Mouse (Mus musculus) heart, adult 11 months (tissue): ENCODE data around the gene 1700001P01Rik.
A peak's percentile ranks its signal among the peaks of the same experiment; 100 is the strongest.
"Not testable (repeated sequence)": the region's sequence is repeated elsewhere in the genome, so short reads cannot be mapped to it uniquely, and the experiment has no call there.

Experiments used
- DNase-seq: peaks from one replicate; pipeline ENCODE4 v3.0.0; 2022

The 1700001P01Rik gene

DNA sequence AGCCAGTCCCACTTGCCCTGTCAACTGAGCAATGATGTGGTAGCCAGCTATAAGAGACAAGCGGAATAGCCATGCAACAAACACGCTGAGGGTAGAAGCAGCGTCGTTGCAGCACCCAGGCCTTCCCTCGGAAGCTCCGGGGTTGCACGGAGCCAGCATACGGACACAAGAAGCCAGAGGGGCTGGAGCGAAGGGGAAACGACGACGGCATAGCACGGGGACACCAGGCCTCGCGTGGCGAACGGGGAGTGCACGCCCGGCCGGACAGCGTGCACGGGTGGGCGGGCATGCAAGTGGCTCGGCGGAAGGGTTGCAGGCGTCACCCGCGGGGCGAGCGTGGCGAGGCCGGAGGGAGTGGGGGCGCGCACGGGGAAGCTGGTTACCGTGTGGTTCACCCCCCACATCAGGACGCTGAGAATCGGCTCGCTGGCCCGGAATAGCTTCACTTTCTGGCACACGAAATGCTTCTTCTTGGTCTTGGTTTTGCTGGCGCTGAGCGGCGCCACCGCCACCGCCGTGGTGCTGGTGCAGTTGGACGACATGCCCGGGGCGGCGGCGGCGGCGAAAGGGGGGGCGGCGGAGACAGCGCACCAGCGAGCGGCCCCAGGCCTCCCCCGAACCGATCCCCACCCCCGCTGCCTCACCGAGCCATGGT is 31.5 kb downstream of the 1700001P01Rik start, which contains the start of gene Pip4k2b:
TSS of gene Pip4k2b (minus strand) at position 642 of the 655 bp plus-strand sequence.
- peak; percentile 97 for DNase-seq

DNA sequence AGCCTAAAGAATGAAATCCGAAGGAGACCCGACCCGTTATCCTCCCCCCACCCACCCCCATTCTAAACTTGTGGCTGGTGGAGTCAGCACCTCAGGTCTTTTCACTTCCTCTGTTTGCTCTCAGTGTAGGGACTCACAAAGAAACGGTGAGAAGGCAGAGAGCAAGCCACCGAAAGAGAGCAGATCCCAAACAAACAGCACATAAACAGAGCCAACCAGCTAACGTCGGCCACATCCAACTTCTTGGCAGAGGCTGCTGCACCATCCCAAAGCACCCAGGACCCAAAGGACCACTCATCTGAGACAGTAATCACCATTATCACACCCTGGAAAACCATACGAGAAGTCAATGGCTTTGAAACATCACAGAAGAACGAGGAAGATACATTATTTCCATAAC is 32.3 kb downstream of the 1700001P01Rik start:
- DNase-seq: no peak

DNA sequence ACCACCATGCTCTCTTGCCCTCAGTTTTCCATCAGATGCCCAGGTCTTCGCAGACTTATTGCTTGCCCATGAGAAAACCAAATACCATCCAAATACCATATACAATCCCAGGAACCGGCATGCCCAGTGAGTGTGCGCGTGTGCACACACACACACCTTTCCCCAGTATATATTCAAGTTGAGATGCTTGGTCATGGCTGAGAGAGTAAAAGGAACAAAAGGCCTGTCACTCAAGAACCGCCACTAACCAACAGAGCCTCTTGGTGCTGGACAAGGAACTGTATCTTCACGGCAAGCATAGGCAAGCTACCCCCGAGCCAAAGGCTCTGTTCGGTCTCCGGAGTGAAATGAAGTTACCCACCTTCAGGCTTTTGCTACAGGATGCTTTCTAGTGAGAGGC is 33.1 kb downstream of the 1700001P01Rik start:
- DNase-seq: no peak

DNA sequence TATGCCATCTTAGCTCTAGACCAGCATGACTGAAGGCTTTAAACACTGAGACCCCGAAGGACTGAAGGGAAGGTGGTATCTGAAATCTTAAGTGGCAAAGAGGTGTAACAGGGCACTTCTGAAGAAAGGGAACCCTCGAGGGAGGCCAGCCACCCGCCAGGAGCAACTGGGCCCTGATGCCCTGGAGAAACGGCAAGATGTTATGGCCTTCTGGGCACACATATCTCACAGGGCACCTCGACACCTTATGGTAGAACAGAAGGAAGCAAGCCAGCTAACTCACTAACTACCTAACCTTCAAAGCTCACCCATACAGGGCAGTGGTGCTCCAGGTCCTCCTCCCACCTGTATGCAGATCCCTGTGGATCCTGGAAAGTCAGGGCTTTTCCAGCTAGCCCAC is 33.6 kb downstream of the 1700001P01Rik start:
- peak; percentile 91 for DNase-seq

DNA sequence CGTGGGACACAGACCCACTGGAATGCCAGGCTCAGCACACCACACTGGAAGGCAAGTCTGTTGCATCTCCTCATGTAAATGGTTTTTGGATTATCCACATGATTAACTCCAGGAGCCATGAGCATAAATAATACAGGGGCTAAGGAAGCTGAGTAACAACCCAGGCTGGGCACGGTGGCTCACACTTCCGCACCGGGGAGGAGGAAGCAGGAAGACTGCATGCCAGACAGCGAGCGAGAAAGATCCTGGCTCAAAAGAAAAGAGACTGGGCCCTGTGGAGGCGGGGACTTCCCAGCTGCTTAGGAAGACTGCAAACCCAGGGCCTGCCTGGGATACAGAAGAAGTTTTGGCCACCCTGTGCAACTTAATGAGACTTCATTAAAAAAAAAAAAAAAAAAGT is 35.5 kb downstream of the 1700001P01Rik start:
- DNase-seq: peak; percentile 95

DNA sequence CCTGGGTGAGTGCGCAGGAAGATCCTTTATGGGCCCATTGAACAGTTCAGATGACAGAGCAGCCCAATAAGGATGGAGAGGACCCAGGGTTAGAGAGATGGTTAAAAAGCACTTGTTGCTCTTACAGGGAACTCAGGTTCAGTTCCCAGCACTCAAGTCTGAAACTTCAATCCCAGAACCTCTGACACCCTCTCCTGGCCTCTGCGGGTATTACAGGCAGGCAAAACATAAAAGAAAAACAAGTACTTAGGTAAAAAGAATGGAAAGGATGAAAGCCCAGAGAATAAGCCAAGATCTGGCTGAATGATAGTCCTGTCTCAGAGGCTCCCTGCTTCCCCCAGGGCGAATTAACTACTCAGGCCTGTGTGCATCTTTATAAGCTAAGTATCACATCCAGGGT is 36.6 kb downstream of the 1700001P01Rik start:
- DNase-seq: no peak

DNA sequence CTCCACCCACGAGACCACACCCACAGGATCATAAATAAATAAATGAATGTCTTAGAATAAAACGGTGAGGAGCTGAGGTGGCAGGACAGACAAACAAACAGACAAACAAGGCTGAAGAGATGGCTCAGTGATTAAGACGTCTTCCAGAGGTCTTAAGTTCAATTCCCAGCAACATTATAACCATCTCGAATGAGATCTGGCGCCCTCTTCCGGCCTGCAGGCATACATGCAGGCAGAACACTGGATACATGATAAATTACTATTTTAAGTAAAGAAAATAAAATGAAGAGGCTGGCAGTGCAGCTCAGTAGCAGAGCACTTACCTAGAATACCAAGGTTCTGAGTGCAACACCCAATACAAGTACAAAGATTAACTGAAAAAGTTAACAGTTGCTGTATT is 37.0 kb downstream of the 1700001P01Rik start:
- DNase-seq: no peak

DNA sequence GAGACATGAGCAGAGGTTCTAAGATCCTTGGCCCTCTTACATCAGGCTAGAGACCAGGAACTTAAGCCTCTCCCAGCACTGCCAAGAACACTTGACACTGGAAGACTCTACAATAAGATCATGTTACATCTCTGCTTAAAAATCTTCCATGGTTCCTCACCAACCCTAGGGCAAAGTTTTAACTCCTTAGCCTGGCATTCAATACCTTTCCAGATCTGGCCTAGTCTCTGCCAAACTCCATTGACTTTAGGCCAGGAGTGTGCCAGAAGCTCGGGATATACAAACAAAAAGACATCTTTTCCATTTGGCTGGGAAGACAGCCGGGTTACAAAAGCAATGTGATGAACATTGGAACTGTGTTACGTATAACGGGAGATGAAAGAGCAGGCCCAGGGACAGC is 38.1 kb downstream of the 1700001P01Rik start:
- DNase-seq: no peak

DNA sequence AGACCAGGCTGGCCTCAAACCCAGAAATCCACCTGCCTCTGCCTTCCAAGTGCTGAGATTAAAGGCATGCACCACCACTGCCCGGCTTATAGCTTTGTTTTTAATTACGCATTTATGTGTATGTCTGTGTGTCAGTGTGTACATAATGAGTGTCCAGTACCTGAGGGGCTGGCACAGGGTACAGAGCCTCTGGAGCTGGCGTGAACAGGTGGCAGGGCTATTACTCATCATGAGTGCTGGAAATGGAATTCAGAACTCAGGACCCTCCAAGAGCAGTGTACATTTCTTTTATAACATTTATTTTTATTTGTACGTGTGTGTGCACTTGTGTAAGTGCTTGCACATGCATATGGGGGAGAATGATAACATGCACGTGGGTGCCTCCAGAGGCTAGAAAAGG is 39.1 kb downstream of the 1700001P01Rik start:
- no peak for DNase-seq

DNA sequence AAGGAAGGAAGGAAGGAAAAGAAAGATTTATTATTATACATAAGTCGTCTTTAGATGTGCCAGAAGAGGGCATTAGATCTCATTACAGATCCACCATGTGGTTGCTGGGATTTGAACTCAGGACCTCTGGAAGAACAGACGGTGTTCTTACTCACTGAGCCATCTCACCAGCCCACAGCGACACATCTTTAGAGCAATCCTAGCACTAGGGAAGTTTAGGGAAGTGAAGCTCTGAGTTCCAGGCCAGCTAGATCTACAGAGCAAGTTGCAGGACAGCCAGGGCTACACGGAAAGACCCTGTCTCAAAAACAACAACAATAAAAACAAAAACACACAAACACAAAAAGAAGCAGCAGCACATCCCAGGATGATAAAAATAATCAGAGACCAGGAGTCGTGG is 40.9 kb downstream of the 1700001P01Rik start:
- DNase-seq: not testable (repeated sequence)

DNA sequence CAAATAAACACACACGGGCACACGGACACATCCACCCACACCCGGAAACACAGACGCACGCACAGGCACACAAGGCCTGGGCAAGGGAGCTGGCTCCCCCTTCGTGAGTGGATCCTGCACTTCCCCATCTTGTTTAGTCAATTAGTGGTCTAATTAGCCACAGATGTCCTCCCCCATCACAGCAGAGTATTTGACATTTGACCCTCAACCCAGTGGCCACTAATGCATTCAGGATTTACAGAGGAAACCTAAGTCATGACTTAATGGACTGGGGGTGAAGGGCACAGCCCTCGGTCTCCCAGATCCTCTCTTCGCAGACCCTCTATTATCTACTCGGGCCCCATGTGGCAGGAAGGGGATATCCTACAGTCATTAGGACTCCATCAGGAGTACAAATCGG is 42.0 kb downstream of the 1700001P01Rik start:
- no peak for DNase-seq

DNA sequence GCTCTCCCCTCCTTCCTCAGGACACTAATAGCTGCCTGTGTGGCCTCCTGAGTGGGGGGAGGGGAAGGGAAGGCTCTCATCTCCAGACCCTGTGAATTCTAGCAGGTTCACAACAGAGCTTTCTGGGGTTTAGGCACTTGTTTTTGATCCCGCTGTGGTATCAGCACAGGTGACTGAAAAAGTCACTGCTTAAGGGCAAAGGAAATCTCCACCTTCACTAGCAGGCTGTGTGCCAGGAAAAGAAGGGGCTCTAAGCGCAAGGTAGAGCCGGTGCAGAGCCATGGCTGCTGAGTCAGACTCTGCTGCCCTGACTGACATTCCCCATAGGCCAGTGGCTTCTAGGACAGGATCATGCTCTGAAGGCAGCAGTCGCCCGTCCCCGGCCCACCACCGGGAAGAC is 47.0 kb downstream of the 1700001P01Rik start:
- DNase-seq: no peak

DNA sequence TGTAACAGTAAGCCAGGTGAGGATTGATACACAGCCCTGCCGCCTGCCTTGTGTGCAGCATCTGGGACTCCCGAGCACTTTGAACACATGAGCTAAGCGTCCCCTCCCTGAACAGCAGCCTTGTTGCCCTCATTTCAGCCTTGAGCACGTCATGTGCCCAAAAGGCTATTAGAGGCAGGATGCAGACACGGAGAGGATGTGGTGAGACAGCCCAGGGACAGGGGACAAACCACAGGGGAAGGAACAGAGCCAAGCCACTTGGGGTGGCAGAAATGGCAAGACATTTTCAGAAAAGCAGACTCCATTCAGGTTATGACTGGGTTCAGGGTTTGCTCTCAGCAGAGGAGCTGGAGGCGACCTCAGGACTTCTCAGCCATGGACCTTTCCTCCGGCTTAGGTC is 47.4 kb downstream of the 1700001P01Rik start:
- peak; percentile 93 for DNase-seq

DNA sequence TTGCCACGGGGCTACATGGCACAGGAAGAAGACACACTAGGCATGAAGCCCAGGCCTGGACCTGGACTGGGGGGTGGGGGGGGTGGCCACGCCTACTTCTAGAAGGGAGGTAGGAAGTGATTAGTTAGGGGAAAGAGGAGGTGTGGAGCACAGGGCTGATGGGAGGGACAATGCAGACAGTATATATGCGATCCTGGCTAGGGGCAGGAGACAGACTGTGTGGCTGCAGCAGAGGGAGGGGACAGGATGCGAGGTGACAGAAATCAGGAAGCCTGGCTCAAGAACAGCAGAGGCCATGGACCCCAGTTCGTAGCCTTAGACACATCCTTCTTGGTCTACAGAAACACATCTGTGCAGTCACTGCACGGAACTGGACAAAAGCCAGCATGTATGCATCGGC is 52.0 kb downstream of the 1700001P01Rik start:
- DNase-seq: no peak
